Mouse (Mus musculus): ENCODE results near the gene Cd52. TPM values are rescaled to one million over a fixed set of nuclear protein-coding genes. Genes with fewer than 3 reads are reported as not detected.

Gene Cd52
- total RNA-seq, 2 experiments from 2014 or later, result 2.6 to 3.3 TPM

- Histone ChIP-seq H3K4me3 (no peak overlapping the region), H3K27ac (no peak overlapping the region)
- intact Hi-C loops (cut with DNase I), result no loop called here
- no peak for DNase-seq (ENCODE audit: extremely low spot score in 1 of 2, low spot score in 2 of 2)
- no peak for TF ChIP-seq CTCF (IDR thresholded peaks at IDR 0.05)
These were observed 36.0 kb downstream of the Cd52 start for GRCm38 (mm10) chr4:134058908-134059307.

GRCm38 (mm10) chr4:134058166-134058715 lies 36.6 kb downstream of the Cd52 start:
- no peak for DNase-seq (ENCODE audit: extremely low spot score in 1 of 2, low spot score in 2 of 2)
- TF ChIP-seq CTCF (IDR thresholded peaks at IDR 0.05), result no peak
- intact Hi-C loops (cut with DNase I), result no loop called here
- Histone ChIP-seq H3K4me3 (no peak overlapping the region), H3K27ac (no peak overlapping the region)

- intact Hi-C loops (cut with DNase I), result no loop called here
- TF ChIP-seq CTCF (IDR thresholded peaks at IDR 0.05), result no peak
- no peak for DNase-seq (ENCODE audit: extremely low spot score in 1 of 2, low spot score in 2 of 2)
- no peak within 1 kb of the TSS for H3K4me3 ChIP-seq
- H3K27ac ChIP-seq, result no peak within 1 kb of the TSS
These were observed 41.3 kb downstream of the Cd52 start, which contains the start of gene Zfp683 for GRCm38 (mm10) chr4:134053538-134053937. Gene Zfp683 (plus strand): TSS chr4:134053838.

- DNase-seq (ENCODE audit: extremely low spot score in 1 of 2, low spot score in 2 of 2), result no peak
- H3K27ac ChIP-seq, result no peak overlapping the region
- intact Hi-C loops (cut with DNase I), result no loop called here
- no peak overlapping the region for H3K4me3 ChIP-seq
- no peak for TF ChIP-seq CTCF (IDR thresholded peaks at IDR 0.05)
These were observed 42.3 kb downstream of the Cd52 start for GRCm38 (mm10) chr4:134052560-134052959.

- intact Hi-C loops (cut with DNase I), result no loop called here
- DNase-seq (ENCODE audit: extremely low spot score in 1 of 2, low spot score in 2 of 2), result no peak
- no peak for TF ChIP-seq CTCF (IDR thresholded peaks at IDR 0.05)
- H3K27ac ChIP-seq, result no peak overlapping the region
- no peak overlapping the region for H3K4me3 ChIP-seq
These were observed 43.0 kb downstream of the Cd52 start for GRCm38 (mm10) chr4:134051912-134052311.

- Histone ChIP-seq H3K27ac (no peak overlapping the region), H3K4me3 (no peak overlapping the region)
- intact Hi-C loops (cut with DNase I), result no loop called here
- no peak for TF ChIP-seq CTCF (IDR thresholded peaks at IDR 0.05)
- DNase-seq (ENCODE audit: extremely low spot score in 1 of 2, low spot score in 2 of 2), result no peak
These were observed 47.2 kb downstream of the Cd52 start for GRCm38 (mm10) chr4:134047648-134048047.

- no peak for DNase-seq (ENCODE audit: extremely low spot score in 1 of 2, low spot score in 2 of 2)
- H3K4me3 ChIP-seq, result no peak overlapping the region
- intact Hi-C loops (cut with DNase I), result no loop called here
These were observed 51.8 kb downstream of the Cd52 start for GRCm38 (mm10) chr4:134043041-134043440.

GRCm38 (mm10) chr4:134041317-134042123 lies 53.4 kb downstream of the Cd52 start:
- Histone ChIP-seq H3K27ac (no peak overlapping the region), H3K4me3 (no peak overlapping the region)
- intact Hi-C loops (cut with DNase I), result no loop called here
- no peak for TF ChIP-seq CTCF (IDR thresholded peaks at IDR 0.05)
- no peak for DNase-seq (ENCODE audit: extremely low spot score in 1 of 2, low spot score in 2 of 2)

More at GRCm38 (mm10) chr4:134043041-134043440, 51.8 kb downstream of the Cd52 start:
- no peak overlapping the region for H3K27ac ChIP-seq
- TF ChIP-seq CTCF (IDR thresholded peaks at IDR 0.05), result no peak

- no peak overlapping the region for H3K27ac ChIP-seq
- intact Hi-C loops (cut with DNase I), result loop anchor here (1.0 to 2.0 kb wide), 3 partner anchors 43 to 88 kb away; no protein-coding TSS in a partner anchor
- TF ChIP-seq CTCF (IDR thresholded peaks at IDR 0.05), result peak; percentile 98
These were observed 58.9 kb downstream of the Cd52 start for GRCm38 (mm10) chr4:134035953-134036352.

More at GRCm38 (mm10) chr4:134035953-134036352, 58.9 kb downstream of the Cd52 start:
- DNase-seq (ENCODE audit: extremely low spot score in 1 of 2, low spot score in 2 of 2), result peak; percentile 77 to 81
- no peak overlapping the region for H3K4me3 ChIP-seq

Other genes starting within 250 kb of the Cd52 start
- gene Rps6ka1, start 207.3 kb downstream of the Cd52 start, total RNA-seq (2021), result 10 to 100 TPM; 11.8 to 12.6 TPM
- gene Hmgn2, start 126.4 kb downstream of the Cd52 start, total RNA-seq (2021), result 10 to 100 TPM; 87.8 to 99.8 TPM
- 10 to 100 TPM; 61.4 to 62.2 TPM for gene Dhdds, start 94.2 kb downstream of the Cd52 start, total RNA-seq (2021)
- gene Lin28a, start 76.2 kb downstream of the Cd52 start, total RNA-seq (2021), result not detected
- not detected for gene Zfp683, start 41.2 kb downstream of the Cd52 start, total RNA-seq (2021)
- gene Crybg2, start 34.3 kb downstream of the Cd52 start, total RNA-seq (2021), result 1 to 10 TPM; 2.3 to 2.4 TPM
- gene Ubxn11, start 7.5 kb upstream of the Cd52 start, total RNA-seq (2021), result 10 to 100 TPM; 39.7 to 47.1 TPM
- 100 to 1,000 TPM; 185 to 191 TPM for gene Sh3bgrl3, start 33.7 kb upstream of the Cd52 start, total RNA-seq (2021)
- gene Cep85, start 92.0 kb upstream of the Cd52 start, total RNA-seq (2021), result 10 to 100 TPM; 14.9 to 16.5 TPM
- gene Gm7534, start 107.9 kb upstream of the Cd52 start, total RNA-seq (2021), result not detected
- gene Catsper4, start 132.3 kb upstream of the Cd52 start, total RNA-seq (2021), result not detected
- gene Cnksr1, start 143.3 kb upstream of the Cd52 start, total RNA-seq (2021), result under 1 TPM; 0.32 to 0.58 TPM
- not detected for gene E130218I03Rik, start 148.6 kb upstream of the Cd52 start, total RNA-seq (2021)
- gene Zfp593, start 150.5 kb upstream of the Cd52 start, total RNA-seq (2021), result 10 to 100 TPM; 11.6 to 12.9 TPM
- not detected for gene Gm30191, start 151.9 kb upstream of the Cd52 start, total RNA-seq (2021)
- gene Grrp1, start 159.0 kb upstream of the Cd52 start, total RNA-seq (2021), result 1 to 10 TPM; 3.0 to 3.6 TPM
- 10 to 100 TPM; 17.5 to 20.4 TPM for gene Pdik1l, start 192.8 kb upstream of the Cd52 start, total RNA-seq (2021)
- under 1 TPM; 0.21 to 0.25 TPM for gene Trim63, start 220.0 kb upstream of the Cd52 start, total RNA-seq (2021)
- not detected for gene Slc30a2, start 248.1 kb upstream of the Cd52 start, total RNA-seq (2021)